Mouse (Mus musculus): ENCODE data around the gene Zfp423.

Zfp423 gene

GRCm38 (mm10) chr8:87667914-87668643 is 291.3 kb downstream of the Zfp423 start:
- in situ Hi-C loops (cut with MboI, MseI), result no loop called here

GRCm38 (mm10) chr8:87667297-87667696 is 292.1 kb downstream of the Zfp423 start:
- in situ Hi-C loops (cut with MboI, MseI), result no loop called here

- in situ Hi-C loops (cut with MboI, MseI), result no loop called here
These were observed 294.1 kb downstream of the Zfp423 start for GRCm38 (mm10) chr8:87665337-87665736.

GRCm38 (mm10) chr8:87664217-87664509 is 295.2 kb downstream of the Zfp423 start:
- in situ Hi-C loops (cut with MboI, MseI), result no loop called here

- in situ Hi-C loops (cut with MboI, MseI), result no loop called here
These were observed 295.8 kb downstream of the Zfp423 start for GRCm38 (mm10) chr8:87663349-87664216.

- in situ Hi-C loops (cut with MboI, MseI), result no loop called here
These were observed 296.5 kb downstream of the Zfp423 start for GRCm38 (mm10) chr8:87662811-87663341.

- in situ Hi-C loops (cut with MboI, MseI), result no loop called here
These were observed 297.1 kb downstream of the Zfp423 start for GRCm38 (mm10) chr8:87662307-87662771.

- in situ Hi-C loops (cut with MboI, MseI), result no loop called here
These were observed 298.2 kb downstream of the Zfp423 start for GRCm38 (mm10) chr8:87660916-87661910.

- in situ Hi-C loops (cut with MboI, MseI), result no loop called here
These were observed 299.1 kb downstream of the Zfp423 start for GRCm38 (mm10) chr8:87660029-87660915.

- in situ Hi-C loops (cut with MboI, MseI), result no loop called here
These were observed 301.9 kb downstream of the Zfp423 start for GRCm38 (mm10) chr8:87657488-87657887.

- in situ Hi-C loops (cut with MboI, MseI), result no loop called here
These were observed 302.7 kb downstream of the Zfp423 start for GRCm38 (mm10) chr8:87656484-87657230.

GRCm38 (mm10) chr8:87655946-87656345 is 303.4 kb downstream of the Zfp423 start:
- in situ Hi-C loops (cut with MboI, MseI), result no loop called here

GRCm38 (mm10) chr8:87647781-87648180 is 311.6 kb downstream of the Zfp423 start:
- in situ Hi-C loops (cut with MboI, MseI), result no loop called here

GRCm38 (mm10) chr8:87645829-87646483 is 313.4 kb downstream of the Zfp423 start:
- in situ Hi-C loops (cut with MboI, MseI), result no loop called here

- in situ Hi-C loops (cut with MboI, MseI), result no loop called here
These were observed 314.0 kb downstream of the Zfp423 start for GRCm38 (mm10) chr8:87645371-87645770.

GRCm38 (mm10) chr8:87640930-87641329 is 318.5 kb downstream of the Zfp423 start:
- in situ Hi-C loops (cut with MboI, MseI), result no loop called here

GRCm38 (mm10) chr8:87636226-87636742 is 323.1 kb downstream of the Zfp423 start:
- in situ Hi-C loops (cut with MboI, MseI), result no loop called here

GRCm38 (mm10) chr8:87631776-87632175 is 327.6 kb downstream of the Zfp423 start:
- in situ Hi-C loops (cut with MboI, MseI), result no loop called here

GRCm38 (mm10) chr8:87629656-87630055 is 329.7 kb downstream of the Zfp423 start:
- in situ Hi-C loops (cut with MboI, MseI), result no loop called here
